Mouse (Mus musculus) adrenal gland, adult 8-10 months (tissue): ENCODE data around the gene Mab21l3. TPM values are rescaled to one million over a fixed set of nuclear protein-coding genes. Genes with fewer than 3 reads are reported as not detected.
A peak's percentile ranks its signal among the peaks of the same experiment; 100 is the strongest.

ENCODE experiments used
- DNase-seq: peaks from one replicate; pipeline ENCODE4 v3.0.0; 2022
- total RNA-seq, 4 experiments: library from RNA; stranded (reverse); gene quantifications; 2 replicates each; pipeline ENCODE4 v1.2.4; 2022

Mab21l3 gene
- total RNA-seq, 4 experiments from 2014 or later: 0.35 to 2.2 (median 1.5) TPM; not detected in 1

DNA sequence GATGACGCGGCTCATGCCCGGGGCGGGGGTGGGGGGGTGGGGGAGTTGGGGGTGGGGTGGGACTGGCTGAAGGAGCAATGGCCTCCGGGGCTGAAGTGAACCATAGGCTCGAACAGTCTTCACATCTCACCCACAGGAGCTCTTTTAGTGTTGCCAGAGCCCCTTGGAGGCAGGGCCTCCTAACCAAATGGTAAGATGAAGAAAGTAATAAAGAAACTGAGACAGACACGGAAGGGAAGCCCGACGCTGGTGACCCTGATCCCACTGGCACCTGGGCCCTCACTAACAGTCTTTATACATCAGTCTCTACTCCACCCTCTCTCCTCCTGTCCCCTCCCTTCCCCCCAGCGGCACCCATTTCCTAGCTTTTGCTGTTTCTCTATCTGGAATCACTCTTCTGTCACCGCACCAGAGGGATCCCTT lies 48.2 kb downstream of the Mab21l3 start:
- DNase-seq: no peak

DNA sequence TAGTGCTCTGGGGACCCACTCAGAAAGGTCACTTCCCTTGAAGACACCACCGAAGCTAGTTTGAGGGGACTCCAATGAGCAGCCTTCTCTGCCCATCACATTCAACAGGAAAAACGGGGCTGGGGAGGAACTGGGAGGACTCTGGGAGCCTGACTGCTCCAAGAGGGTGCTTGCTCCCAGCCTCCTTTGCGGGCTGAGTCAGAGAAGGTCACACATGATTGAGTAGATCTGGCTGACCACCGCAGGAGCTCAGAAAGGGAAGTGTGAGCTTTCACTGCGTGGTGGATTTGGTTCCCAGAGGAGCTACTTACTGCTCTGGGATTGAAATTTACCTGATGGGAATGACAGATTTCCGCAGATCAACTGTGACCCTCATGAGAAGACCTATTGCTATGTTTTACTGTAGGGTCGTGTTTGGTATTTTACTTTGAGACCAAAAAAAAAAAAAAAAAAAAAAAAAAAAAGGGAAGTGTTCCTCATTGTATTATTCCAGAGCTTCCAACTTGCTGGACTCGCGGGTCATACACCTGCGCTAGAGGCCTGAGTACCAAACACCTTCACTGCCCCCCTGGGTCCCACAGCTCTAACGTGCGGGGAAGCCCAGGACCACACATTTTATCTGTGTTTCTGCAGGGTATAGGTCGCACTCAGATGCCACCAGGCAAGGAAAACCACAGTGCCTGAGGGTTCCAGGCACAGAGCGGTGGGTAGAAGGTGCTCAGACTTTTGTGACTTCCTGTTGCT lies 48.7 kb downstream of the Mab21l3 start:
- peak; percentile 66 for DNase-seq

DNA sequence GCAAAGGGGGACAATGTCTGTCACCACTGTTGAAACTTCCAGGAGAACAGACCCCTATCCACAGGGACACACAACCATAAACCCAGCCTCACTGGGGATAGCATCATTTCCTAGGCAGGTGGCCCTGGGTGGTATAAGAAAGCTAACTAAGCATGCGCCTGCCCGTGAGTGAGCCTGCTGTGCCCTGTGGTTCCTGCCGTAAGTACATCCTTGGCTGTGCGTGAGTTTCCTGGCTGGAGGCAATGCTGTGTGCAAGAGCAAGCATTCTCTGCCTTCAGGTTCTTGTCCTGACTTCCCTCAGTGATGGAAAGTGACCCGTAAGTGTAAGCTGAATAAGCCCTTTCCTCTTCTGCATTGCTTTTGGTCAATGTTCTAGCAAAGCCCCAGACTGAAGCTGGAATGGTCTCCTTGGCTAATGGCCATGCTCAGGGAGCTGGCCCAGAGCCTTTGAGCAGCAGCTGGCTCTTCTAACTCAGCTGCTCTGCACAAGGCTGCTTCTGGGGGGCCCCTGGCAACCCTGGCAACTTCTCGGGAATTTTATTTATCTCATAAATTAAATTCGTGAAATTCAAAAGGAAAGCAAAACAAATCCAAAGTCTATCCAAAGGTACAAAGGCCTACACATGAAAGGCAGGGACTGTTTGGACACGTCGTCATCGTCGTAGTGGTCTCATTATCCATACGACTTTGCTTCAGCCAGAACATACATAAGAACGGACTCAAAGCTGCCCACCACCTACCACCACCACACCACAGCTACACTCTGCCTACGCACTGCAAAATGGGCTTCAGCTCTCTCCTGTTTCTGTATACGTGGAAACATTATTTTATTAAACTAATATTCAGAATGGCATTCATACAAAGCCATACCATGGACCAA lies 50.7 kb downstream of the Mab21l3 start:
- DNase-seq: no peak

DNA sequence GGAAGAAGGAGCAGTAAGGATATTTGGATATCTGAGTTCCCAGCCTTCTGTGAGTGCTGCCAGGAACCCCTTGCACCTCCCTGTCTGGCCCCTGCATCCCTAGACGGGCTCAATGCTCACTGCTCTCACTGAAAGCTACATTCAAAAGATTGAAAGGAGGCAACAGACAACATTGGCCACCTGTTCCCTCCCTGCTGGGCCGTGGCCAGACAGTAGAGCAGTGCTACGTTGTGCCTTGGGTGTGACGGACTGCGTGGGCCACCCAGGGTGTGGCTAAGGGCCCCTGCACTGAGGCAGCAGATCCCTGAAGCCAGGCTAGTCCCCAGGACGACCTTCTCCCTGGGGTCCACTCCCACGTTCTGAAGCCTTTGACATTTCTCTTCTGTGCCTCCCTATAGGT lies 52.5 kb downstream of the Mab21l3 start:
- DNase-seq: no peak

DNA sequence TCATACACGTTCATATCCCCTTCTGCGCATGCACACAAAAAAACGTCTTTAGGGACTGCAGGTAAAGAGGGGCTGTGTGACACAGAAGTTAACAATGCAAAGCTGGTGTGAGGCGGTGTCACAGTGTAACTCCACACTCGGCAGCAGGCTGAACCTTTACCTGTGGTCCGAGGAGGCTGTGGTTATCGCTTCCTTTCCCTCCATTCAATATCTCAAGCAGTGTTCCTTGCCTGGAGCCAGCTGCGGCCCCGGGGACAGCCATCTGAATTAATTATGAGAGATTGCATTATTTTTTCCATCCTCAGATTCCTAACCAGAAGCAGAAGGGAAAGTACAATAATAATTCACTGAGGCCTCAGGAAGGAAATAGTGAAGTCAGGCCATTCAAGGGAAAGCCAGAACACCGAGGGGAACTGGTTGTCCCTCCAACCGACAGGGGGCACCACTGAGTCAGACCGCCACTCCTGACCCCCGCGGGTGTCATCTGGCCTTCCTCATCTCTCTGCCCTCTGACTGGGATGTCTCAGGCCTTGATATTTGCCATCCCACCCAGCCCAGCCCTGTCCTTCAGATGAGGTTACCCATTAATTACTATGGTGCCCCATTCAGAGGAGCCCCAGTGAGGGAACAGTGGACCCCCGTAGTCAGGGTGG lies 53.2 kb downstream of the Mab21l3 start:
- DNase-seq: no peak

DNA sequence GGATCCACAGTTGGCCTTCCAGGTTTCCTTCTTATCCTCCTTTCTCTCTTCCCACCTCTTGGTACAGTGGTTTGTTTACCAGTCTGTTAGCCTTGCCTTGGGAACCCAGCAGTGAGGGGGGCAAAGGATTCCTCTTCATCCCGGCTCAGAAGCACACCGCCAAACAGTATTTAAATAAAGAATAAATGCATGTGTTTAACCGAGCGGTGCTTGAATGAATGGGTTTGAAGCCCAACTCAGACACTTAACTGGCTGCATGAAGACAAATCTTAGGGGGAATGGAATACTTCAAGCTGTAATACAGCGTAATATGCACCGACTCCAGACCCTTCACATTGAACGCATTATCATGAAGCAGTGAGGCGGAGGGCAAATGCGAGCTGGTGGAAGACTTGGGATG lies 54.1 kb downstream of the Mab21l3 start:
- no peak for DNase-seq

DNA sequence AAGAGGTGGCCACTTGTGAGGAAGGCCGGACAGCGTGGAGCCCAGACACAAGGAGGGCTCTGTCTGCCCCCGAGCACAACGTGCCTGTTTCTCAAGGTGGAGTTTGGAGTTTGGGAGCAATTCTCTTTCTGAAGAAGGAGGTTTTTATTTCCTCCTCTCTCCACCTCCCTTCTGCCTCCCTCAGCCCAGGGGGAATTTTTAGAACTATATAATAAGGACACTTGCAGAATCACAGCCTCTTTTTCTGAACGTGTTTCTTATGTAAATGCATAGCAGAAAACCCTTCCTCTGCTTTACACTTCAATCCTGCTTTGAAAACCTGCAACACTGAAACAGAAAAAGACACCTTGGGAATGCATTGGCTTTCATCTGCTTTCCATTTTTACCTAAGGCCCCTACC lies 54.7 kb downstream of the Mab21l3 start:
- no peak for DNase-seq

DNA sequence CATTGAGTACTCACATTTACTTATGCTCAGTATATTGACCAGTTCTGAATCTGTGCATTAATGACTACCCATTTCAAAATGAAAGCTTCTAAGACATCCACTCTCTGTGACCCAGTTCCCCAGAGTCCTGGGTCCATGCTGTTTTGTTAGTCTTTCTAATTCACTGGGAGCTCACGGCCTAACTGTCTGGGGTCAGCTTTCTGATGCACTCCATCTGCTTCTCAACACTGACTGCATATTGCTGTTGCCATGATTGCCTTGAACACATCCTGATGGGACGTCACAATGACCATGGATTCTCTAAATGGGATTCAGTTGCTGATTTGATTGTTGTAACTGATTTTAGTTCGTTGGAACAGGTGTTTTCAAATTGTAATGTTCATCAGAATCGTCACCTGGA lies 56.6 kb downstream of the Mab21l3 start:
- DNase-seq: no peak

DNA sequence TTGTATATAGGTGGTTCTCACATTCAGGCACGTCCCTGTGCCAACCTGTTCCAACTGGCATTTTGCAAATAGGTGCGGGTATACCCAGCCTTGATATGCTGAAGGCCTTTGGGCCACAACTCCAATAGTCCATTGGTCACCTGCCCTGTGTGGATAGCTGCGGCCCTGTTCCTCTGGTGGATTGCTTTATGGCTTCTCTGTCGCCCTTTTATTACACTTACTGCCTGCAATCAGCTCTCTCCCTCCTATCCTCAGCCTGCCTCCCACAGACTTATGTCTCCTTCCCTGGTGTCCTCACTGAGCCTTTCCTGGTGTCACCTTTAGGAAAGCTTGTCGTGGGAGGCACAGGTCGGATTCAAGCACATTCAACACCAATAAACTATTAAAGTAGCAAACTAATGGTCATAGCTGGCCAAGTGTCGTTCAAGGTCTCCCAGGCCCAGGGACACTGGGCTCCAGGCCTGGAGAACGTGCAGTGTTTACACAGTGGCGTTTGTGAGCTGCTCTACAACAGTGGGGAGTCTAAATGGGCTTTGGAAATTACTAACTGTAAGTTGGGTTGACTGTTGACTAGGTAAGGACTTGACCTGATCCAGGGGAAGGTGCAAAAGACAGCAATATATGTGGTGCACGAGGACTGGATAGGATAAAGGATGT lies 63.9 kb downstream of the Mab21l3 start:
- DNase-seq: no peak

DNA sequence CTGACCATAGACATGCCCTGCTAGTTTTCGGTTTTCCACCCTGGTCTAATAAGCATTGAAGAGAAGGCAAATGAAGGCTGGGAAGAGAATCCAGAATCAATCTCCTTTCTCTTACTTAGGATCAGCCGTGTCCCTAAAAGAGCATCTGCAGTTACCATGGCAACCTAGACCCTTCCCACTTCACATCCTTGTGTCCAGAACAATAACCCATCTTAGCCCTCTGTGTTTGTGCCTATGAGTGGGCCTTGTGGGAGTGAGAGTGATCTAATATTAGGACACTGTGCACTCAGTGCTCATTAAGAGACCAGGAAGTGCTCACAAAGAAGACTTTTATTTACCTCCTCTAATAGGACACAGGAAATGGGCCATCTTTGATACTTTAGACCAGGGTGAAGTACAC lies 65.0 kb downstream of the Mab21l3 start:
- DNase-seq: no peak

DNA sequence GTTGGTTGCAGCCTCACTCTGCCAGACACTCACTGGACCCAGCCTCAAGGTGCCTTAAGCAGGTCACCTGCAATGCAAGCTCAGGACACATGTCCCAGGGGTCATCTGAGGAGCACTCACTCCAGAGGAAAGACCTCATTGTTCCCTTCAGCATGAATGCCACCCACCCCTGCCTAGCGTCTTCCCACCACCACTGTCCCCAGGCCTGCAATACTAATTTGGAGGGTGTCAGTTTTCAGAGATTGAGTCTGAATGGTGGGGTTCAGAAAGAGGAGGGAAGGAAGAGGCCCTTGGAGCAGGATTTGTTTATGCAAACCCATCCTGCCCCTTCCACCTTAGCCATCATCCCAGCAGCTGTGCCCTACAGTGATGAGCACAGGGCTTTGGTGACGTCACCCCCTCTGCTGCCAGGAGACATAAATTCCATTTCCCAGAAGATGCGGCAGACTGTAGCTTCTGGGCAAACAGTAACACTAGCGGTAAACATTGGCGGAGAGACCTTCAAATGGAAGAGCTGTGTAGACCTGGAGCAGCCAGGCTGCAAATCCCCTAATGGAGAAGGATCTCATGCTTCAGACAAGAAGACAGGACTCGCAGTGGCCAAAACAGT lies 67.8 kb downstream of the Mab21l3 start:
- DNase-seq: no peak

DNA sequence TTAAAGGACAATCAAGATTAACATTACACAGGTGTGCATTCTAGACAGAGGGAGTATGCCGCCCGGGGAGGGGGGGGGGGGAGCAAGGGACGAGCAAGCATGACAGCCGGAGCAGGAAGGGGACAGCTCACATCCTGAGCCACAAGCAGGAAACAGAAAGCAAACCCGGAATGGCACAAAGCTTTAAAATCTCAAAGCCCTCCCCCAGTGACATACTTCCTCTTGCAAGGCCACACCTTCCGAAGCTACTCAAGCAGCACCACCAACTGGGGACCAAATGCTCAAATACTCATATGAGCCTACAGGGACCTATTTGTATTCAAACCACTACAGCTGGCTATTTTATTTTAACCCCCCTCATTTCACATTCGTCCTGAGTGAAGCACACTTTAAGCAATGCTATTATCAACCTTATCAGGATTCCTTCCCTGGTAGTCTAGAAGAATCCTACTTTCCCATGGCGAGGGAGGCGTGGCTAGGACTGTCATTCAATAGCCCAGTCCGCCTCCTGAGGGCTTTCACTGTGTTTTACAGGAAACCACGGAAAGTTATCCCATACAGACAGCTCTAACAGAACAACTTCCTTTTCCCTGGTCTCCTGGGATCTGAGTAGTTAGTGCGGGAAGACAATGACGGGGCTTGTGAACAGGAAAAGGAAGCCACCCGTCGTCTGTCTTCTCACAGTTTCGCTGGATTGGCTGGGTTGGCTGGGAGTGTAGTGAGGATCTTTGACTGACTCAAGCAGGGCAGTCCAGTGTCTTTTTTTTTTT lies 69.7 kb downstream of the Mab21l3 start:
- no peak for DNase-seq

DNA sequence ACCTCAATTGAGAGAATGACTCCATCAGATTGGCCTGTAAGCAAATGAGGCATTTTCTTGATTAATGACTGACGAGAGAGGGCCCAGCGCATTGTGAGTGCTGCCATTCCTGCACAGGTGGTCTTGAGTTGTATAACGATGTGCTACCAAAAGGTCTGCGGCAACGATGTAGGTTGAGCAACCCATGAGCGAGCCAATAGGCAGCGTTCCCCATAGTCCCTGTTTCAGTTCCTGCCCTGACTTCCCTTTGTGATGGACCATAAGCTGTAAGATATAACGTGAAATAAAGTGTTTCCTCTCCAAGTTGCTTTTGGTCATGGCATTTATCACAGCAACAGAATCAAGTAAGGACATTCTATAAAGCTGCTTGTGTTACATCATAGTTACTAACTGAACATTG lies 73.0 kb downstream of the Mab21l3 start:
- no peak for DNase-seq

DNA sequence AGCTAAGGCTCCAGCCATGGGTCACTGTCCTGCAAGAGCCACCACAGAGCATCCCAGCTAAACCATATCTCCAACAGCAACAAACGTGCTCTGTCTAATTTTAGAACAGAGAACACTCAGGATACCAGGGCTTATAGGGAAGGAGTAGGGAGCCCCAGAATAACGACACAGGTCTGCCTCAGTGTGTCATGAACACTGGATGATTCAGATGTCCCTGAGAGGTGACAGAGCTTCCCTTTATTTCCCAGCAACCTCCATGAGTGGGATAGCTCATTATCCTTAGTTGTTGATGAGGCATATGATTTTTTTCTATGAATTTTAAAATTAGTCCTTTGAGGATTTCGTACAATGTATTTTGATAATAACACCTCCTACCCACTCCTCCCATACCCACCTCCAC lies 78.2 kb downstream of the Mab21l3 start:
- no peak for DNase-seq

DNA sequence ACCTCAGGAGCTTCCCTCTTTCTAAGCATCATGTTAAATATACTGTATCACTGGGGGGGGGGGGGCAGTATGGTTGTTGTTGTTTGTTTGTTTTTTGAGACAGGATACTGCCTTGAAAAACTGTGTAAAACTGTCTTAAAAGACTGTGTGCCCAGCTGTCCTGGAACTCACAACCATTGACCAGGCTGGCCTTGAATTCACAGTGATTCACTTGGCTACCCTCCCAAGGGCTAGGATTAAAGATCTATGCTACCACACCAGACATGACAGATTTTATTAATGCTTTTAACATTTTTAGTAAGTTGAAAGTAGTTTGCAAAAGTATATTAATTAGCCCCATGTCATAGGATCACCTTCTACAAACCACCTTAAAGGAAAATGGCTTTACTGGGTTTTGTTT lies 85.2 kb downstream of the Mab21l3 start:
- peak; percentile 52 for DNase-seq

Other genes with a start within 250 kb of the Mab21l3 start
- gene Atp1a1, start 244.3 kb downstream of the Mab21l3 start, total RNA-seq: 100 to 1,000 TPM; 800 to 966 (median 845) TPM
- 10 to 100 TPM in 2 of 4 experiments, 1 to 10 TPM in 2; 6.7 to 18.1 (median 12.5) TPM for gene Slc22a15, start 75.5 kb upstream of the Mab21l3 start, total RNA-seq
- not detected for gene Nhlh2, start 161.1 kb upstream of the Mab21l3 start, total RNA-seq
- 1 to 10 TPM in 3 of 4 experiments, under 1 TPM in 1; 0.54 to 1.3 (median 1.2) TPM for gene Casq2, start 237.5 kb upstream of the Mab21l3 start, total RNA-seq